Mouse (Mus musculus) spleen, postnatal 36 days (tissue): ENCODE data around the gene Col3a1.

Experiments used
- DNase-seq, 2 experiments: peaks; one replicate each; pipeline ENCODE4 v3.0.0; 2022; ENCODE audit warnings: low spot score in 2 of 2, mixed read lengths in 1 of 2

Col3a1 gene

GRCm38 (mm10) chr1:45311388-45311787 is at the start of gene Col3a1:
Col3a1 (plus strand) TSS chr1:45311538.
- DNase-seq = no peak

- DNase-seq = no peak
Measured at GRCm38 (mm10) chr1:45269421-45269820, 41.9 kb upstream of the Col3a1 start.

- no peak for DNase-seq
Measured at GRCm38 (mm10) chr1:45276006-45276539, 35.3 kb upstream of the Col3a1 start.

- no peak for DNase-seq
Measured at GRCm38 (mm10) chr1:45287954-45288353, 23.4 kb upstream of the Col3a1 start.

GRCm38 (mm10) chr1:45290037-45290436 is 21.3 kb upstream of the Col3a1 start:
- DNase-seq = no peak

- no peak for DNase-seq
Measured at GRCm38 (mm10) chr1:45299394-45300119, 11.8 kb upstream of the Col3a1 start.

- DNase-seq = no peak
Measured at GRCm38 (mm10) chr1:45304273-45304672, 7.1 kb upstream of the Col3a1 start.

GRCm38 (mm10) chr1:45309015-45309414 is 2.3 kb upstream of the Col3a1 start:
- DNase-seq = no peak

- DNase-seq = no peak
Measured at GRCm38 (mm10) chr1:45311962-45312361, 624 bp downstream of the Col3a1 start.

- DNase-seq = no peak
Measured at GRCm38 (mm10) chr1:45312870-45313269, 1.5 kb downstream of the Col3a1 start.

- DNase-seq = no peak
Measured at GRCm38 (mm10) chr1:45313696-45314295, 2.5 kb downstream of the Col3a1 start.

- no peak for DNase-seq
Measured at GRCm38 (mm10) chr1:45315767-45316528, 4.6 kb downstream of the Col3a1 start.

- DNase-seq = no peak
Measured at GRCm38 (mm10) chr1:45318241-45318640, 6.9 kb downstream of the Col3a1 start.

GRCm38 (mm10) chr1:45320861-45321260 is 9.5 kb downstream of the Col3a1 start:
- no peak for DNase-seq

- no peak for DNase-seq
Measured at GRCm38 (mm10) chr1:45329149-45329548, 17.8 kb downstream of the Col3a1 start.

GRCm38 (mm10) chr1:45355944-45356343 is 44.6 kb downstream of the Col3a1 start:
- DNase-seq = no peak

GRCm38 (mm10) chr1:45358020-45358419 is 46.7 kb downstream of the Col3a1 start:
- no peak for DNase-seq

- no peak for DNase-seq
Measured at GRCm38 (mm10) chr1:45359147-45359546, 47.8 kb downstream of the Col3a1 start.

GRCm38 (mm10) chr1:45359673-45360072 is 48.3 kb downstream of the Col3a1 start:
- DNase-seq = no peak

- DNase-seq = no peak
Measured at GRCm38 (mm10) chr1:45363274-45363673, 51.9 kb downstream of the Col3a1 start.

GRCm38 (mm10) chr1:45365427-45365826 is 54.1 kb downstream of the Col3a1 start:
- DNase-seq = no peak

GRCm38 (mm10) chr1:45379992-45380690 is 68.8 kb downstream of the Col3a1 start:
- no peak for DNase-seq
